Mouse (Mus musculus): ENCODE measurements at regions not wholly inside any gene's neighbourhood (a gene's known extent, or its start where the extent isn't known, plus 50 kb on each side); places are given as distances from the start of the nearest gene placed in this dataset.
"Not testable (repeated sequence)": the region's sequence is repeated elsewhere in the genome, so short reads cannot be mapped to it uniquely, and the experiment has no call there.

DNA sequence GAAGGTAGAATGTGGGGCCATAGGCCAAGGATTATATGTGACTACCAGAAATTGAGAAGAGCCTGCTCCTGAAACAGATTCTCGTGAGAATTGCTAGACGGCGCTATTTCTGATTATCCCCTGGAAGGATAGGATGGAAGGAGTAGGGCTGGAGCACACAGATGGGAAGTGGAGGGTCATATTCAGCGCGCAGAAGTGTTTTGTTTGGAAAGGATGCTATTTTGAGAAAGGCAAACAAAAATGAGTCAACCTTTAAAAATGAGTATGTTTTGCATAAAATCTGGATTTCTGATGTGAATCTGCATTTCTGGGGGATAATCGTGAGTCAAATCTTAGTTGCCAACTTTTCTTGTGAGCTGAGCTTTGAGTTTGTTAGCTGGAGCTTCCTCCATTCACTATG is 58.1 kb upstream of the Fshb start:
- no peaks in the 10 kb centered on the region for H3K4me1 ChIP-seq
- no peak for ATAC-seq (ENCODE audit: low FRiP score, low read depth)
- no peaks in the 10 kb centered on the region for H3K36me3 ChIP-seq
- H3K4me3 ChIP-seq, result no peak overlapping the region
- no peak overlapping the region for H3K9ac ChIP-seq
- H3K9me3 ChIP-seq, result no peaks in the 10 kb centered on the region
- H3K27me3 ChIP-seq, result no peaks in the 10 kb centered on the region
- 89% methylated on average over 6 of the region's 6 CpGs for WGBS
- no peak overlapping the region for H3K27ac ChIP-seq
- no peak overlapping the region for H3K4me2 ChIP-seq (replicated peaks)

DNA sequence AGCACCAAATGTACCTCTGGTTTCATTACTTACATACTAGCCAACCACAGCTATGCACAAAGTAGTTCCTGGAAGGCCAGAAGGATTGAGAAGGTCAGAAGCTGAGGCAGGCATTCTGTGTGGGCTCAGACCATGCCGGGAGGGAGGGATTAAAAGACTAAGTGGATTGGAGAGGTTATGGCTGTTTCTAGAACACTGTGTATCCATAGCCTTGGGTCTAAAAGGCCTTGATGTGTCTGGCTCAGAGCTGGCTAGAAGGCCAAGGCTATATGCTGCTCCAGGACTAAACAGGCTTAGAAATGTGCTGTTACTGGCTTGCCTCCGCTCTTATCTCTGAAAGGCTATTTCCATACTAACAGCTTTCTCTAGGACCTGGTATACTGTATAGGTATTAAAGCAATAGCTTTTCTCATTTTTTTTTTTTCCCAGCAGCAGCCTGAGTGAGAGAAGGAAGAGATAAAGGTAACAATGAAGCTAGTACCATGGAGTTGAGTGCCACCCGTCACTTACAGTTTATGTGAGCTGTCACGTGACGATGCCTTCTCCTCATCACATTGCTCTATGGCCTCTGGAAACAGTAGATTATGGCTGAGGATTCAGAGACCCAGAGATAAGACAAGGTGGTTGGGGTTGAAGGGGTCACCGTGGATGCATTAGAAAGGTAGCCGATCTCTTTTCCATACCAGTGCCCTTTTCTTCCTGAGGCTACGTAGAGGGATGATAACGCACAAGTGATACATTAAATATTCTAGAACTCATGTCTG is 59.4 kb upstream of the Fshb start:
- Histone ChIP-seq H3K27me3 (no peaks in the 10 kb centered on the region), H3K36me3 (no peaks in the 10 kb centered on the region), H3K9ac (no peak overlapping the region), H3K4me3 (no peak overlapping the region), H3K4me1 (no peaks in the 10 kb centered on the region), H3K4me2 (replicated peaks) (no peak overlapping the region), H3K9me3 (no peaks in the 10 kb centered on the region), H3K27ac (no peak overlapping the region)
- 95% methylated on average over 9 of the region's 9 CpGs for WGBS
- 0 out of 2 replicates have a peak, but pooled peaks have one; percentile 32 for ATAC-seq (ENCODE audit: low FRiP score, low read depth)

DNA sequence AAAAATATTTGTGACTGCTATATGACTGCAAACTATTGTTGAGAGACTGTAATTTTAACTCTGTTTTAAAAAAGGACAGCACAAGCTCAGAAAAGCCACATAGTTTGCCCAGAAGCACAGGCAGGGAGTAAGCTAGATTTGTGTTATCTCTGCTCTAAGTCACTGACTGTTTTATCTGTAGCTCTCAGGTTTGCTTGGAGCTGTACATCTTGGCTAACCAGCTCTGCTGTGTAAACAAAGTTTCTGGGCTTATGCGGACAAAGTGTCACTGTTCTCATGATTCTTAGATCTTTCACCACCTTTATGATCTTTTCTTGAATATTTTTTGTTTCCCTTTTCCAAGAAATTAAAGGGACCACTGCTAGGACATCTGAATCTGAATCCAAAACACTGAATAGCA is 60.2 kb upstream of the Fshb start:
- 83% methylated on average over 1 of the region's 1 CpGs for WGBS
- ATAC-seq (ENCODE audit: low FRiP score, low read depth), result no peak
- Histone ChIP-seq H3K27me3 (no peaks in the 10 kb centered on the region), H3K9ac (no peak overlapping the region), H3K4me1 (no peaks in the 10 kb centered on the region), H3K9me3 (no peaks in the 10 kb centered on the region), H3K4me3 (no peak overlapping the region), H3K36me3 (no peaks in the 10 kb centered on the region), H3K4me2 (replicated peaks) (no peak overlapping the region), H3K27ac (no peak overlapping the region)

DNA sequence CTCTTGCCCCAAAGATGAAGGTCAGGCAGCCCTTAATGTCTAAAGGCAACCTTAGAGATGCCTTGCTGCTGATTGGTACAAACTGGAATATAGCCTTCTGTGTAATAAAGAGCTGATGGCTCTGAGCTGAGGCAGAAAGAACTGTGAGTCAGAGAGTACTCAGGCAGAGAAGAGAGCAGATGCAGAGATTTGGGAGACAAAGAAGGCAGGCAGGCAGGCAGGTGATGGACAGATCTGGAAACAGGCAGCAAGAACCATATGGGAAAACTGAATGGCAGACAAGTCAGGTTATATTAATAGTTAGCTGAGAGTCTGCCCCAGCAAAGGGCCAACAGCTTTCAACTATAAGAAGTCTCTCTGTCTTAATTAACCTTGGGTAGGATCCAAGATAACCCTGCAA is 73.7 kb upstream of the Fshb start:
- no peaks in the 10 kb centered on the region for H3K4me1 ChIP-seq
- no peaks in the 10 kb centered on the region for H3K9me3 ChIP-seq
- H3K4me2 ChIP-seq (replicated peaks), result no peak overlapping the region
- H3K27ac ChIP-seq, result no peak overlapping the region
- H3K36me3 ChIP-seq, result no peaks in the 10 kb centered on the region
- no peak for ATAC-seq (ENCODE audit: low FRiP score, low read depth)
- H3K9ac ChIP-seq, result no peak overlapping the region
- H3K27me3 ChIP-seq, result no peaks in the 10 kb centered on the region
- no peak overlapping the region for H3K4me3 ChIP-seq

DNA sequence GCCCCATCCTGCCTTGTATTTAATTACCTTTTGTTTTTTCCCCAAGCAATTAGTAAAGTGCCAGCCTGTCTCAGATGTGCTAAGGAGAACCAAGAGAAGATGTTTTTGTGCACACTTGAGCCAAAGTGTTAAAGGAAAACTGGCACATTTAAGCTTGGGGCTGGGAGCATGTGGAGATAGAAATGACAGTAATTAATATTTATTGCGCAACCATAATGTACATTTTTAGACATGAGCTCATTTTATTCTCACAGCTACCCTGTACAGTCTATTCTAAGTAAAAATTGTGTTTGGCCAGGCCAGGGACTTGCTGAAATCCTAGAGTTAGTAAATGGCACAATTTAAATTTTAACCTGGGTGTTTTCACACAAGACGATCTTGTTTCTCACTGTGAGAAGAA is 89.9 kb upstream of the Fshb start:
- WGBS, result 87% methylated on average over 2 of the region's 2 CpGs
- Histone ChIP-seq H3K4me2 (replicated peaks) (no peak overlapping the region), H3K27ac (no peak overlapping the region), H3K4me1 (no peaks in the 10 kb centered on the region), H3K36me3 (no peaks in the 10 kb centered on the region), H3K9me3 (no peaks in the 10 kb centered on the region), H3K4me3 (no peak overlapping the region), H3K9ac (no peak overlapping the region), H3K27me3 (no peaks in the 10 kb centered on the region)
- ATAC-seq (ENCODE audit: low FRiP score, low read depth), result no peak

DNA sequence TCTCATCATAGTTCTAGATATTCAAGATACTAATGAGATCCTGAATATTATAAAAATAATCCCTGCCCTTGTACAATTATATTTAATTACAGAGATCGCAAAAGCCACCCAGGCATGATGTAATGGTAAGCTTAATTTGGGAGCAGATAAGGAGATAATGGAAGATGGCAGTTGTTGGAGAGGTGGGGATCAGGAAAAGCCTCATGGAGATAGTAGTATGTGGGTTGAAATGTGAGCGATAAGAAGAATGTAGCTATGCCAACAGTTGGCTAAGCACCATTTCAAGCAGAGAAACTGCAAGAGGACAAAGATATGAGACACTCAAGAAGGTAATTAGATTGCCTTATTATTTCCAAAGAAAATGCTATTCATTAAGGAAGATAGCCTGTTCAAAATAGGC is 90.4 kb upstream of the Fshb start:
- H3K9me3 ChIP-seq, result no peaks in the 10 kb centered on the region
- H3K27ac ChIP-seq, result no peak overlapping the region
- no peak overlapping the region for H3K9ac ChIP-seq
- no peaks in the 10 kb centered on the region for H3K4me1 ChIP-seq
- no peaks in the 10 kb centered on the region for H3K27me3 ChIP-seq
- no peak overlapping the region for H3K4me3 ChIP-seq
- no peak overlapping the region for H3K4me2 ChIP-seq (replicated peaks)
- 88% methylated on average over 2 of the region's 2 CpGs for WGBS
- no peak for ATAC-seq (ENCODE audit: low FRiP score, low read depth)
- H3K36me3 ChIP-seq, result no peaks in the 10 kb centered on the region

DNA sequence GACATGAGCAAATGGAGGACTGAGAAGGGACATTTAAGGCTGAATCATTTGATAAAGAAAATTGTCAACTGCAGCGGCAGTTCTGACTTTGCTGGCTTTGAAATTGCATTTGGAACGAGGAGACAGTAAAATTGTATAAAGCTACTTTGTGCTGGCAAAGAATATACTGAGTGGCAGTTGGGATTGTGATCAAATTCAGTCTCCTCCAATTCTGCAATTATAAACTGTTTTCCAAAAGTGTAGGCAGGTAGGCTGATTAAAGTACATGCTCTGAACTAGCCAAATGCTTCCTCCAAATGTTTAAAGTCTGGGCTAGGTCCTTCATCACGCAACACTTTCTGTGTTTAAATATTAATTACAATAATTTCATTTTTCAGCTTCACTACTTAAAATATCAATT is 90.9 kb upstream of the Fshb start:
- ATAC-seq (ENCODE audit: low FRiP score, low read depth), result no peak
- no peaks in the 10 kb centered on the region for H3K9me3 ChIP-seq
- H3K9ac ChIP-seq, result no peak overlapping the region
- no peak overlapping the region for H3K4me2 ChIP-seq (replicated peaks)
- WGBS, result 83% methylated on average over 3 of the region's 3 CpGs
- H3K4me1 ChIP-seq, result no peaks in the 10 kb centered on the region
- no peaks in the 10 kb centered on the region for H3K27me3 ChIP-seq
- H3K36me3 ChIP-seq, result no peaks in the 10 kb centered on the region
- no peak overlapping the region for H3K27ac ChIP-seq
- no peak overlapping the region for H3K4me3 ChIP-seq

DNA sequence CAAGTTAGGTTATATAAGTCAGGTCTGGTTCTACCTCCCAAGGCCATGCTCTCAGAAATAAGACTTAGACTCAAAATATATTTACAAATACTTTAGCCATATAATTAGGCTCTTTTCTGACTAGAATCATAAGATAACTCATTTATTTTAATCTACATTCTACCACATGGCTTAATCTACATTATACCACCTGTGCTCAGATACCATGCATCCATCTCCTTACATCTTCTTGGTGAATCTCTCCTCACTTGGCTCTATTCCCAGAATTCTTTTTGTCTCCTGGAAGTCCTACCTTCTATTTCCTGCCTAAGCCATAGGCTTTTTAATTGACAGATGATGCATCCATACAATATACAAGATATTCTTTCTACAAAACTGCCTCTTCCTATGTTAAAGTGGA is 92.4 kb upstream of the Fshb start:
- ATAC-seq (ENCODE audit: low FRiP score, low read depth), result no peak
- H3K4me1 ChIP-seq, result no peaks in the 10 kb centered on the region
- H3K9me3 ChIP-seq, result no peaks in the 10 kb centered on the region
- no peaks in the 10 kb centered on the region for H3K36me3 ChIP-seq
- H3K4me2 ChIP-seq (replicated peaks), result no peak overlapping the region
- H3K9ac ChIP-seq, result no peak overlapping the region
- no peak overlapping the region for H3K4me3 ChIP-seq
- H3K27me3 ChIP-seq, result no peaks in the 10 kb centered on the region
- no peak overlapping the region for H3K27ac ChIP-seq

DNA sequence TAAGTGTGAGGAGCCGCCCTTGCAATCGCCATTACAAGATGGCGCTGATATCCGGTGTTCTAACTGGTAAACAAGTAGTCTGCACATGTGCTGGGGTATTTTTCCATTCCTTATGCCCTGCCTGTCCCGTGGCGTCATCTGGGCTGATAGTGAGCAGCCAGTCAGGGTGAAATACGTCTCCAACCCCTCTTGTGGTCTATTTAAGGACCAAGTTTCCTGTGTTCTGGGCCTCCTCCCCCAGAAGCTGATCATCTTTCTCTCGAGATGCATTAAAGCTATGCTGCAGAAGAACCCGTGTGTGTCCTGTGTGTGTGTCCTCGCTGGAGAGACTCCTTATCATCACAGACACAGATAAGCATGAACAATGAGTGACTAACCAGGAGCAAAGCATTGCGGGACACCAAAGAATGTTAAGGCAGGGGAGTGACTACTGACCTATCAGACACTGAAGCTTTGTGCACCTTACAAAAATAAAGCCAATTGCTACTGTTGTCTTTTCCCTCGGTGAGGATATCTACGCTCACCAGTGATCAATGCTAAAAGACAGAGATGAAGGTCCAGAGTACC is 99.5 kb upstream of the Fshb start:
- H3K36me3 ChIP-seq; H3K9me3 ChIP-seq; H3K4me3 ChIP-seq; ATAC-seq (ENCODE audit: low FRiP score, low read depth); H3K4me1 ChIP-seq; H3K27me3 ChIP-seq; H3K27ac ChIP-seq; H3K4me2 ChIP-seq (replicated peaks); H3K9ac ChIP-seq: not testable (repeated sequence)
- 93% methylated on average over 13 of the region's 13 CpGs for WGBS

DNA sequence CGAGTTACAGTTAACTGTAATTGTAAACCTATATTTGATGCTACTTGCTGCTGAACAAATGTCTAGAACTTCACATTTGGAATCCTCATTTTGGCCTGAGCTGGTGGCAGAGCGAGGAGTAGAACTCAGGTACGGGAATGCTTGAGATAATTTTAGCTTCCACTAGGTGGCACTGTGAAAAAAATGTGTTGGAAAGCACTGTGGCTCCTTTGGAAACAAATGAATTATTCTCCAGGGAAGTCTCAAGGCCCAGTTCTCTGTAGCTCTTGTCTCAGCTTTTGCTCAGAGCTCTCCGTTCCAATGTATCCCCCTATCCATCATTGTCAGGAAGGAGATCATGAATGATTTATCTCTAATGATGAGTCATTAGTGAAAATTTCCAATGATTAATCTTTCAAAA is 114.7 kb upstream of the Kcna4 start:
- ATAC-seq (ENCODE audit: low FRiP score, low read depth), result no peak
- 56% methylated on average over 4 of the region's 4 CpGs for WGBS

DNA sequence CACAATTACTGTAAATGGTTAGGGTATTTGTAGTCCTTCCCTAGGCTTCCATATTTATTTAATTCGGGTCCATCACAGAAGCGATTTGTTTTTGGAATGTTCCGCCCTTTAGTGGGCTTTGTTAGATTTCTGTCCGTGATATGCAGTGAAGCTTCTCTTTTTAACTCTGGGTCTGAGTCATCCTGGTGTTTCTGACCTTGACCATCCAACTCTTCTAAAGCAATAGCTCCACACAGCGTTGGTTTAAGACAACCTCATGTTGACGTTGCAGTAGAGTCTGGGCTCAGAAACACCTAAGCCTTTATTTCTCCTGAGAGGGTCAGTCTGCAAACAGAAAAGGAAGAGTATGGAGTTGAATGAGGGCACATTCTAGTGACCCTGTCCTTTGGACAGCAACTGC is 107.4 kb upstream of the Kcna4 start:
- H3K4me1 ChIP-seq, result no peaks in the 10 kb centered on the region
- no peak overlapping the region for H3K9ac ChIP-seq
- H3K4me3 ChIP-seq, result no peak overlapping the region
- 85% methylated on average over 6 of the region's 6 CpGs for WGBS
- H3K9me3 ChIP-seq, result no peaks in the 10 kb centered on the region
- no peak for ATAC-seq (ENCODE audit: low FRiP score, low read depth)
- H3K27me3 ChIP-seq, result no peaks in the 10 kb centered on the region
- H3K27ac ChIP-seq, result no peak overlapping the region
- no peaks in the 10 kb centered on the region for H3K36me3 ChIP-seq
- H3K4me2 ChIP-seq (replicated peaks), result no peak overlapping the region

More for the DNA sequence above, 114.7 kb upstream of the Kcna4 start:
- H3K9me3 ChIP-seq, result no peaks in the 10 kb centered on the region
- no peak overlapping the region for H3K9ac ChIP-seq
- no peaks in the 10 kb centered on the region for H3K27me3 ChIP-seq
- no peak overlapping the region for H3K4me3 ChIP-seq
- no peak overlapping the region for H3K4me2 ChIP-seq (replicated peaks)
- H3K27ac ChIP-seq, result no peak overlapping the region
- H3K4me1 ChIP-seq, result no peaks in the 10 kb centered on the region
- no peaks in the 10 kb centered on the region for H3K36me3 ChIP-seq

DNA sequence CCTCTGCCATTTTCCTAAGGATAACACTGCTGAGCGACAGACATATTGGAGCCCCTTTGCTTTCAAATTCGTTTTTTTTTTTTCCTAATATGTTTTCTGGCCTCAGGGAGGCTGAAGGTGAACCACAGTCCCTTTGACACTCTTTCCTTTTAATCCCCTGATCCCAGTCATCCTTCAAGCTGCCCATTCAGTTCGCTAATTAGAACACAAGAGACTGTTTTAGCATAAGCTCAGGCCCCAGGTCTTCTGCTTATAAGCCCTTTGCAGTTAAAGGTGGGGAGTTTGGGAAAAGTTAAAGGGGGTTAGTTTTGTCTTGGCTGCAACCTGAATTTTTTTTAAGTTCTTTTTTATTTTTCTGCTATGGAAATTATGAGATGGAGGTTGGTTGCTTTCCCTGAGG is 105.6 kb upstream of the Kcna4 start:
- Histone ChIP-seq H3K27ac (no peak overlapping the region), H3K9ac (no peak overlapping the region), H3K36me3 (no peaks in the 10 kb centered on the region), H3K9me3 (no peaks in the 10 kb centered on the region), H3K27me3 (no peaks in the 10 kb centered on the region), H3K4me3 (no peak overlapping the region), H3K4me1 (no peaks in the 10 kb centered on the region), H3K4me2 (replicated peaks) (no peak overlapping the region)
- WGBS, result 52% methylated on average over 3 of the region's 3 CpGs
- no peak for ATAC-seq (ENCODE audit: low FRiP score, low read depth)

DNA sequence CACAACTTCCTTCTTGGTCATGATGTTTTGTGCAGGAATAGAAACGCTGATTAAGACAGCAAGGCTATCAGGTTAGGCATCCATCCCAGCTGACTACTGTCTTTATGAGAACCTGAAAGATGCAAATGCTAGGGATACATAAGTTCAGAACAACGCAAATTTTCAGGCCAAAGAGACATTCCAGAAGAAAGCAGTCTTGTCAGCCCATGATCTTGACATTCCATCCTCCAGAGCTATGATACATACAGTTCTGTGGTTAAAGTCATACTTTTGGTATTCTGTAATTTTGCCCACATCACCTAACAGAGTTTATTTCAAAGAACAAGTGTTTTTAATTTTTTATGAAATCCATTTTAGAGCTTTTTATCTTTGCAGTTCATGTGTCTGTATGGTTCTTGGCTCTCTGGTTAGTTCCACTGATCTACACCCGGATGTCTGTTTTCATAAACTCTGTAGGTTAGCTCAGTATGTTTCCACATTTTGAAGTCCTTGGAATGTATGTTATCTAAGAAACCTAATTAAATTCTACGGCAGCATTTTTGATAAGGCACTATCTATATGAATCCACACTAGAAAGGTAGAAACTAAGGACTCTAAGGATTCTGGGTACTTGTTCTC is 88.5 kb upstream of the Kcna4 start:
- no peaks in the 10 kb centered on the region for H3K36me3 ChIP-seq
- H3K27ac ChIP-seq, result no peak overlapping the region
- no peaks in the 10 kb centered on the region for H3K27me3 ChIP-seq
- no peak overlapping the region for H3K4me3 ChIP-seq
- H3K9ac ChIP-seq, result no peak overlapping the region
- ATAC-seq (ENCODE audit: low FRiP score, low read depth), result no peak
- no peaks in the 10 kb centered on the region for H3K4me1 ChIP-seq
- WGBS, result 87% methylated on average over 4 of the region's 4 CpGs
- H3K4me2 ChIP-seq (replicated peaks), result no peak overlapping the region
- H3K9me3 ChIP-seq, result no peaks in the 10 kb centered on the region
